Mouse (Mus musculus): ENCODE results near the gene Lbh.
A peak's percentile ranks its signal among the peaks of the same experiment; 100 is the strongest.

Gene Lbh

GRCm38 (mm10) chr17:72918053-72918452 is at the start of gene Lbh:
Gene Lbh, plus strand, starts transcription at chr17:72918305.
- DNase-seq (ENCODE audit: low spot score in 2 of 2), result peak; percentile 93 to 97

- no peak for DNase-seq (ENCODE audit: low spot score in 2 of 2)
These were observed 39.1 kb upstream of the Lbh start for GRCm38 (mm10) chr17:72878979-72879378.

- DNase-seq (ENCODE audit: low spot score in 2 of 2), result no peak
These were observed 37.9 kb upstream of the Lbh start for GRCm38 (mm10) chr17:72880156-72880555.

- DNase-seq (ENCODE audit: low spot score in 2 of 2), result no peak
These were observed 37.1 kb upstream of the Lbh start for GRCm38 (mm10) chr17:72881051-72881450.

GRCm38 (mm10) chr17:72881804-72882203 is 36.3 kb upstream of the Lbh start:
- DNase-seq (ENCODE audit: low spot score in 2 of 2), result no peak

GRCm38 (mm10) chr17:72889556-72890397 is 28.3 kb upstream of the Lbh start:
- peak in 1 of 2 experiments; percentile 73 for DNase-seq (ENCODE audit: low spot score in 2 of 2)

GRCm38 (mm10) chr17:72890398-72890898 is 27.7 kb upstream of the Lbh start:
- DNase-seq (ENCODE audit: low spot score in 2 of 2), result no peak

- DNase-seq (ENCODE audit: low spot score in 2 of 2), result no peak
These were observed 26.5 kb upstream of the Lbh start for GRCm38 (mm10) chr17:72891556-72891955.

GRCm38 (mm10) chr17:72895506-72895905 is 22.6 kb upstream of the Lbh start:
- no peak for DNase-seq (ENCODE audit: low spot score in 2 of 2)

GRCm38 (mm10) chr17:72897076-72897475 is 21.0 kb upstream of the Lbh start:
- no peak for DNase-seq (ENCODE audit: low spot score in 2 of 2)

- DNase-seq (ENCODE audit: low spot score in 2 of 2), result no peak
These were observed 20.1 kb upstream of the Lbh start for GRCm38 (mm10) chr17:72897961-72898360.

GRCm38 (mm10) chr17:72898775-72899174 is 19.3 kb upstream of the Lbh start:
- DNase-seq (ENCODE audit: low spot score in 2 of 2), result no peak

- DNase-seq (ENCODE audit: low spot score in 2 of 2), result no peak
These were observed 17.1 kb upstream of the Lbh start for GRCm38 (mm10) chr17:72901021-72901420.

- DNase-seq (ENCODE audit: low spot score in 2 of 2), result no peak
These were observed 16.4 kb upstream of the Lbh start for GRCm38 (mm10) chr17:72901705-72902104.

GRCm38 (mm10) chr17:72903321-72903720 is 14.8 kb upstream of the Lbh start:
- no peak for DNase-seq (ENCODE audit: low spot score in 2 of 2)

GRCm38 (mm10) chr17:72903921-72904421 is 14.1 kb upstream of the Lbh start:
- no peak for DNase-seq (ENCODE audit: low spot score in 2 of 2)

GRCm38 (mm10) chr17:72904873-72905272 is 13.2 kb upstream of the Lbh start:
- DNase-seq (ENCODE audit: low spot score in 2 of 2), result no peak

GRCm38 (mm10) chr17:72906231-72906896 is 11.7 kb upstream of the Lbh start:
- DNase-seq (ENCODE audit: low spot score in 2 of 2), result no peak

- DNase-seq (ENCODE audit: low spot score in 2 of 2), result no peak
These were observed 10.9 kb upstream of the Lbh start for GRCm38 (mm10) chr17:72907211-72907610.

GRCm38 (mm10) chr17:72907777-72908176 is 10.3 kb upstream of the Lbh start:
- DNase-seq (ENCODE audit: low spot score in 2 of 2), result no peak

- no peak for DNase-seq (ENCODE audit: low spot score in 2 of 2)
These were observed 9.5 kb upstream of the Lbh start for GRCm38 (mm10) chr17:72908561-72908960.

GRCm38 (mm10) chr17:72909061-72909852 is 8.8 kb upstream of the Lbh start:
- DNase-seq (ENCODE audit: low spot score in 2 of 2), result no peak
